Mouse (Mus musculus): Measurements from ENCODE around the gene Olig3.
"Not testable (repeated sequence)": the region's sequence is repeated elsewhere in the genome, so short reads cannot be mapped to it uniquely, and the experiment has no call there.

Gene Olig3

DNA sequence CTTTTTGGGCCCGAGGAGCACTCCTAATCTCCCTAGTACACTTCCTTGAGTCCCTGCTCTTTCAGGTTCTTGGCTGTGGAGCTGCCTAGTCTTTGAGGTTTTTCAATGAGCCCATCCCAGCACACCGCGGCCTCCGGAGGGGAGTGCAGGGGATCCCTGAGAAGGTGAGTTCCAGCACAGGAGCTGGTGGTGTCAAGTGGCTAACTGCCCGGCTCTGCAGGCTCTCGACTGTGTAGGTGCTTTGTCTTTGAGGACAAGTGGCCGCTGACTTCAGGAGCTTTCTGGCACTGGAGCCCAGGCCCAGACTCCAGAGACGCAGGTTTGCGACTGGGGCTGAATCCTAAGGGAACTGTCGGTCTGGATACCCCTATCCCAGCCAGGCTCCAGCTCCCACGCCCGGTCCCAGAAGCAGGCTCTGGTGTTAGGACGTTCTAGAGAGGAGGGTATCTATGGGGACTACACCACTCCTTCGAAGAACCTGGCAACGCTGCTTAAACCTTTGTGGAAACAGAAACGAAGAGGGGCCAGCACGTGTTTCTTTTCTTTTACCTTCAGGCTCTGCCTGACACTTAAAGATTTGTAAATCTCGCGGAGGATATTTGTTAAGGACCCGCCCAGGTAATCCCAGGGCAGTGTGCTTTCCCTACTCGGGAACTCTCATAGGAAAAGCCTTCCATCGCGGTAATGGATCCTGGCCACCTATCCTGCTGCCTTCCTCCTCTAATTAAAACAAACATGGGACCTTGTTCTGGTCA, 5.4 kb downstream of the Olig3 start:
- DNase-seq: no peak

DNA sequence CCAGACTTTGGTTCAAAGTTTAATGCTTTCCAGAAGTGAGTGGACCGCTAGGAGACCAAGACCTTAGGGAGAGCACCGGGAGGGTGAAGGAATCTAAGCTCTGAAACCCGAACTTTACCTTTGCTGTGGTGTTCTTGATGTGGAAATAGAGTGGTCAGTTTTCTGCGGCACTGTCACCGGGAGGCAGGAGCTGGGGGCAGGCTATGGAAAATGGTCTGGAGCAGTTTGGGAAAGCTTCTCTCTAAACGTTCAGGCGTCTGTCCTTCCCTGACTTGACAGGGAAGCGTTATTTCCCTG, 5.9 kb downstream of the Olig3 start:
- no peak for DNase-seq

DNA sequence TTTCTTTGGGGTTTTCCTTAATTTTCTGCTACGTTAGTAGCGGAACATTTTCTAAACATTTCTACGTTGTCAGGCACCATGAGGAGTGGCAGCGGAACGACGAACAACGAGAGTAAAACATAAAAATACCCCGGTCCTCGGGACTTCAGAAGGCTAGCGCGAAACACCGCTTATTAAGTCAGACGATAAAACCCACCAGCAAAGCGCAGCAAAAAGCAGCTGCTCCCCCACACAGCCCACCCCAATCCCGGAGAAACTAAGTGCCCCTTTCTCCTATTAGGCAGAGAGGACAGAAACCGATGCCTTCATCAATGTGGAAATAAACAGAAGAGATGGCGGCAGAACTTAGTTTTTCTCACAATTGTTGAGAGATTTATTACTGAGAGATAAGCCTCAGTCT, 6.5 kb downstream of the Olig3 start:
- DNase-seq: no peak

DNA sequence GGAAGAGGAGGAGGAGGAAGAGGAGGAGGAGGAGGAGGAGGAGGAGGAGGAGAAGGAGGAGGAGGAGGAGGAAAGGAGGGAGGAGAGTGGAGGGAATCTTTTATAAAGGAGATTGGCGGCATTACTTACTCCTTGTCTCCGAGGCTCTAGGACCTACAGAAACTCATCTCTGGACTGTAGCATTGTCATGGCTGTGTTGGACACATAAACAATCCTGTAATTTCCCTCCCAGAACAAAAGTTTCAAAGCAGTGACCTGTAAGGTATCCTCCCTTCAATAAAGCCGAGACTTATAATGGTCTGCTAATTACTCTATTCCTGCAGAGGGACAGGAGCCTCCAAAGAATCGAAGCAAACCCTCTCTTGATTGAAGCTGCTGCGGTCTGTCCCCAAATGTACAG, 7.0 kb downstream of the Olig3 start:
- no peak for DNase-seq

DNA sequence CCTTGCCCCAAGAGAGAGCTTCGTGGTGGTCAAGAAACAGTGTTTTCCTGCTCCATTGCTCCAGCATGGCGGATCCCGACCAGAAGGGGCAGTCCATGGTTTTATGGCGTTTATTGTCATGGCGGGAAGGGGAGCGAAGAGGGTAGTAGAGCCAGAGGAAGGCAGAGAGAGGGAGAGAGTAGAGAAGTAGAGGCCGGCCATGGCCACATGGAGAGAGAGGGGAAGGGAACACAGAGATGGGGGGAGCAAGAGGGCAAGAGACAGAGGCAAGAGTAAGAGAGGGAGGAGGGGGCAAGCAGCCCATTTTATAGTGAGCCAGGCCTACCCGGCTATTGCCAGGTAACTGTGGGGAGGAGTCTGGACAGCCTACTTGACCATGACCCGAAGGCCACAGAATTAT, 12.8 kb downstream of the Olig3 start:
- DNase-seq: no peak

DNA sequence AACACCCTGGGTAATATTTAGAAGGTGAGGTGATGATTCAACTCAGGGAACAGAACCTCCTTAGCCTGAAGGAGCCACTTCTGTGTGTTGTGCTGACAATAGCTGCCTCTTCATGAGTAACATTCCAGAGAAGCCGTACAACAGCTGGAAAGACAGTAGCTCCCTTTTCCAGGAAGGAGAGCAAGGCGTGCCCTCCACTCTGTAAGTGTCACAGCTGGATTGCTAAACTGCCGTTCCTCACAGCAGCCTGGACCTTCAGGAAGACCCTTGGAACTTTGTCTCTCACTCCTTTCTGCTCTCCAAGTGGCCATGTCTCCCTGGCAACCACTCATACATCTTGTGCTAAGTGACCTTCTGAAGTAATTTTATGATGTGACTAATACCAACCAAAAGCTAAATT, 13.8 kb downstream of the Olig3 start:
- no peak for DNase-seq

DNA sequence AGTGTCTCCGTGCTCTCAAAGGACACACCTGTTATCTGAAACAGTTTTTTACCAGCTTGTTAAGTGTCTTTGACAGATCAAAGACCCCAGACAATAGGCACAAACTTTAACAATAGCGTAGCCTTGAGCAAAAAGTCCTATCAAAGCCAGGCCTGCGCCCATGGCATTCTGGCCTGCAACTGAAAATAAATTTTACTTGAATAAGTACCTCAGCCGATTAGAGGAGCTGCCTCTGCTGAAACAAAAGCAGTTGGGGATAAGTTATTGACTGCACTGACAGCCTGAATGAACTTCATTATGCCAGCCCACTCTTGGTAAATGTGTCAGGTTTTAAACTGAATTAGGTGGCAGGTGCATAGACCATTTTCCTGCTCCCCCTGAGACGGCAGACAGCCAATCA, 15.9 kb downstream of the Olig3 start:
- DNase-seq: peak; percentile 45

DNA sequence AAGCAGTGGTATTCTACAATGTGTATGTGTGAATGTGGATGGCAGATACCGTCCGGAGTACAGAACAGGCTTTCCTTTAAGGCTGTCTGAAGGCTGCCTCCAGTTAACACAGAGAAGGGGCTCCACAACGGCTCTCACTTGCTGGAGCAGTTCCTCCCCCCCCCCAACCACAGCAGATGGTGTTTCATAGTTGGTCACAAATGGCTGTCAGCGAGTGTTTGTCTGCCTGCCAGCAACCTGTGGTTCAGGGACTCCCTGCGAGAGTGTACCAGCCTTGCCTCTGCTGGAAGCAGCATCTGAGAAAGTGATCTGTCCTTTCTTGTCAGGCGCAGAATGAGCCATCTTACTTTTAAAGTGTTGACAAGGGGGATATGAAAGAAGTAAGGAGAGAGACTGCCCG, 17.5 kb downstream of the Olig3 start:
- peak; percentile 67 for DNase-seq

DNA sequence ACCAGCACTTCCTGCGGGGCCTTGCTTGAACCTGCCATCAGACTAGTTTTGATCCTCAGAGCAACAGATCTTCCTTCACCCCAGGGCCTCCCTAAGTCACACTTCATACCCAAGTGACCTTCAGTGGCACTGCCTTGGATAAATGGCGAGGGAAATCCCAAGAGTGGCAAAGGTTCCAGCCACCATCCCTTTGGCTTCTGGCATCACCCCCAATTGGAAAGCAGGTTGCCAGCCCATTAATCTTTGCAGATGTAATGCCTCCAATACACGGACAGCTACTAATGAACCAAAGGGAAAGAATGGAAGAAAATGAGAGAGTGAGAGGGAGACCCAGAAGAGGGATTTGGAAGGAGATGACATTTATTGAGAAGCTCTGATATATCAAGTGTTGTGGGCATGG, 18.0 kb downstream of the Olig3 start:
- no peak for DNase-seq

DNA sequence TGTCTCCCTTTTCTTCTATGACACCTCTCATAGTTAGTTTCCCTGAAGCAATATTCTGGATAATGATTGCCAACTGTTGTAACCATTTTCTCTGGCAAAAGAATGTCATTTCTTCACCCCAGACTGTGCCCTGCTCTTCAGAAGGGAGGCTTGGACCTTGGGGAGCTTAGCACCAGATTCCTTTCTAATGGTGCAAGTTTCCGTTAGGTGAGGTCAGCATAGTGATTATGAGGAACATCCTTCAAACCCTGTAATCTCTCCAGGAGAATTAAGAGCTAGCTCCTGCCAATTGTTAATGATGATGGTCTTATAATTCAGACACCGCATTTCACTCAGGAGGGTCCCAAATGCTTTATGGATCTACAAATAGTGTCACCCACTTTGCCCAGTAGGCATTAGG, 19.5 kb downstream of the Olig3 start:
- no peak for DNase-seq

DNA sequence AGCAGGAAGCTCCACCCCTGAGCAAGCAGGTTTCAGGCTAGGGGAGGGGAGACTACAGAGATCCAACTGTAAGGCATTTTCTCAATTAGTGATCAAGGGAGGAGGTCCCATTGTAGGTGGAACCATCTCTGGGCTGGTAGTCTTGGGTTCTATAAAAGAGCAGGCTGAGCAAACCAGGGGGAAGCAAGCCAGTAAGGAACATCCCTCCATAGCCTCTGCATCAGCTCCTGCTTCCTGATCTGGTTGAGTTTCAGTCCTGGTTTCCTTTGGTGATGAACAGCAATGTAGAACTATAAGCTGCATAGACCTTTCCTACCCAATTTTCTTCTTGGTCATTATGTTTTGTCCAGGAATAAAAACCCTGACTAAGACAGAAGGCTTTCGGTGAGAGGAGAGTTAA, 24.6 kb downstream of the Olig3 start:
- not testable (repeated sequence) for DNase-seq

DNA sequence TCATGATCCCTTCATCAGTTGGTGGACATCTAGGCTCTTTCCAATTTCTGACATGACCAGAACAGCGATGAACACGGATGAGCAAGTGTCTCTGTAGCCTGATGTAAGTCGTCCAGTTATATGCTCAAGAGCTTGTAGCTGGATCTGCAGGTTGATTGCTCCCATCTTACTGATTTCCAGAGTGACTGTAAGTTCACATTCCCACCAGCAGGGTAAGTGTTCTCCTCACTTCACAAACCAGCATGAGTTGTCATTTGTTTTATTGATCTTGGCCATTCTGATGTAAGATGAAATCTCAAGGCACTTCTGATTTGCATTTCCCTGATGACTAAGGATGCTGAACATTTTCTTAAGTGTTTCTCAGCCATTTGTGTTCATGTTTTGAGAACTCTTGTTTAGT, 27.8 kb downstream of the Olig3 start:
- DNase-seq: no peak

DNA sequence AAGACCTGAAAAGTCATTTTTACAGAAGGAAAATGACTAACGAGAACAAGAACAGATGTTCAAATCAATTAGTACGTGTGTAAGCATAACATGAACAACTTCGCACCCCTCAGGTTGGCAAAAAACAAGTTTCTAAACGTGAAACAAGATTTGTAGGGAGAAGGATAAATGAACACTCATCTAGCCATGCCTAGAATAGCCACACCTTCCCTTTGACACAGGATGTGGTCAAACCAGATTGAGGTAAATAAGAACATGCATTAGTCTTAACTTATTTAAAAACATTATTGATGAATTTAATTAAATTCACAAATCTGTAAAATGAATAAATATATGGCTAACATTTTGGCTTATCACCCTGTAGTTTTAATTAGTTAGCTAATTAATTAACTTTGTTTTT, 35.5 kb downstream of the Olig3 start:
- DNase-seq: no peak

DNA sequence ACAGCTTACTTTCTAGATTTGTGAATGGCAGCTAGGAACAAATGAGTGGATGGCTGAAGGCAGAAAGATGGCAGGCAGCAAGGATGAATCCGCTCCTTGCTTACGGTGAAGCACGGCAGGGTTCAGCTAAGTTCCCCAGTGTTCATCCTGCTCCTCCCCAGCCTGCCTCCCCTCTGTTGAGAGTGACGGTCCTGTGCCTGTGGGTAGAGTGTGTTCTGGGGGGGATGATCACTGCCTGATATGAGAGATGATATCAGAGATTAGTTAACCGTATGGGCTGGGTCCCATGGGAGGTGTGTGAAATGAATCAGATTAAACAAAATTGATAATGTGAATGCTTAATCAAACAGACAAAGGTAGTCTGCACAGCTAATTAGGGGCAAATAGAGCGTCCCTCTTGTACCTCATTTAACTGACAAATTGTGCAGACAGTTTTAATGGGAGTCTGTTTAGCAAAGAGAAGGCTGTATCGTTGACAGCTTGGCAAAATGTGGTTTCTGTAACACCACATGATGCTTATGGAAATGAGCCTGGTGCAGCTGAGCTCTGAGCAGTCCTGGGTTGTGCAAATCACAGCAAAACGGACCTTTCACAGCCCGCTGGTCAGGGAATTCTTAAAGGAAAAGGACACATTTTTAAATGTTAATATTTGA, 40.3 kb downstream of the Olig3 start:
- no peak for DNase-seq

DNA sequence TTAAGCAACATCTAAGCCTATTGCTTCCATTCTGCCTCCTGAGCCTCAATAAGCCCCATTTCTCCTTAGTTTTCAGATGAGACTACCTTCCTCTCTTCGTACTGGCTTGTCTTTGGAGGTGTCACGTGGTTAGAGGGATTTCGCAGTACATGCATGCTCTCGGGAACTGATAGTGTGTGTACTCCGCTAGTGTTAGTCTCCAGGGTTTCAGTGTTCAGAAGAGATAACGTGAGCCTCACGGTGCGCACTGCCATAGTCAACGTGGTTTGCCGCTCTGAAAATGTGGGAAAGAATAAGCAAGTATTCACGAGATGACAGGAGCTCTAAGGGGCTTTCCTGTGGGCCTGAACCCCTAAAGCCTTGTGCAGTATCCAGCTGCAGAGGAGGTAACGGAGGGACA, 41.1 kb downstream of the Olig3 start:
- DNase-seq: no peak

DNA sequence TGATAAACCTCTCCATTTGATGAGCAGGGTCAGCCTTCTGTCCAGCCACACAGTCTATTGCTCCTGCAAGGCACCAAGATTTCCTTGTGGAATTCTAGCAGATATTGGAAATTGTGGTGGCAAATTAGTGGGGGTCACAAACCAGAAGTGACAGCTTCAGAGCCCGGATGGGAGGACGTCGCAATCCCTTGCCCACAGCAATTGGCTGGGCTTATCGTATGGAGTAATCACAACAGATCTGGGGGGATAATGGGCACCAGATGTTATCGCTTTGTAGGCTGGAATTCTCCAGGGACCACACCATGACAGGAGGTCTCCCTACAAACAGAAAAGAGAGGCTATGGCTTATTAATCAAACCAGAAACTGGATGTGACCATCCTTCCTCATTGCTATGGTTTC, 44.8 kb downstream of the Olig3 start:
- no peak for DNase-seq

DNA sequence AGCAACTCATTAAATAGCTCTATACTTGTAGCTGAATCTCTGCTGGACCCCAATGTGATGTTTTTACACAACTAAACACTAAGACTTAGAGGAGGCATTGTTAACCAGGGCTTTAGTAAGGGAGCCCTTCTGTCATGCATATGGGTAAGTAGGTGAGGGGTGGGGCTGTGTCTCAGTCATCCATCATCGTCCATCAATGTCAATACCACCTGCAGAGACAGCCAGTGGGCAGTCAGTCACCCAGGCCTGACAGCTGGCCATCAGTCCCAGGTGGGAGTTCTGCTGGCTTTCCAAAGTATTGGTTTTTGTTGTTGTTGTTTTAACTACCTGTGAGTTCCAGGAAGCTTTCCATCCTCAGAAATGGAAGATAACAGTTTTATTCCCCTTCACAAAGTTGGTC, 48.1 kb downstream of the Olig3 start:
- no peak for DNase-seq

DNA sequence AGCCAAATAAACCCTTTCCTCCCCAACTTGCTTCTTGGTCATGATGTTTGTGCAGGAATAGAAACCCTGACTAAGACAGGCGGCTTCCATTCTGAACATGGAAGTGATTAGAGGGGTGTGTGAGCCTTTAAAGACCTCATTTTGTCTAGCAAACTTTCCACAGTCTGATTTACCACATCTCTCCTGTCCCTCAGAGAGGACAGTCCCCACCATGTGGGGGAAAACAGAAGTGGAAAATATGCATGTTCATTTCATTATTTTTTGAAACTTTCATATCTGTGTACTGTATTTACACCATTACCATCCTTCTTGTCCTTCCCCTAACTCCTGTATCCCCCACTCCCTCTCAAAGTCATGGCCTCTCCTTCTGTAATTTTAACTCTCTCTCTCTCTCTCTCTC, 49.6 kb downstream of the Olig3 start:
- DNase-seq: no peak

DNA sequence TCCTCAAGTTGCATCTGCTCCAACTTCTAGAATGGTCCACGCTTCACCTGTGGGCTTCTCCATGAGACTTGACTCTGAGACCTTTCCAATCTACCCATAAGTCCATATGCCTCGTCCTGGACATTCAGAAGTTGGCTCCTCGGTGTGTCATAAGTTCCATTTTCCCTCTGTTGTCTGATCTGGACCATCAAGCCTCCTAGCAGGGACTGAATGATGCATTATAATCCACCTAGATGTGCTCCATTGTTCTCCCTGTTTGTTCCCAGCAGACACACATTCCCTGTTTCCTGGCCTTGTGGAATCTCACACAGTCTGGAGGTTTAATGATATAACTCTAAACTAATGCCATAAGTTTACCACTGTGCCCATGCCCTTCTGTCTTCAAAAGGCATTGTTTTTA, 50.8 kb downstream of the Olig3 start:
- DNase-seq: no peak
